ENCODE assay signal across 16 mouse cellular contexts in genomic region chr8:126188741-126189285, GRCm38 (mm10).
A peak's percentile ranks its signal among the peaks of the same experiment; 100 is the strongest.
DNase-seq lines count a peak whose midpoint lies in the region; ATAC-seq and TF ChIP-seq lines count a peak whose summit lies in the region.
"Had no signal": no experiment of that assay in that cellular context is flagged by ENCODE, and none has a peak within 500 bp of the region (broad histone marks: within the 10 kb centered on the region; RNA-seq: fewer than 3 reads in every experiment).

No protein-coding gene starts in this region.

- no peaks in the 10 kb centered on the region for H3K27me3 ChIP-seq in heart, postnatal 0 days (ENCODE audit: control insufficient read depth, insufficient read depth, low read length)
- H3K27me3 ChIP-seq in midbrain, postnatal 0 days (ENCODE audit: insufficient read depth, low read length): no peaks in the 10 kb centered on the region
- H3K27me3 ChIP-seq: embryonic facial prominence, embryonic 12.5 days; limb, embryonic 15.5 days had no signal

- H3K9ac ChIP-seq in heart, postnatal 0 days (replicated peaks; ENCODE audit: low read depth, low read length): no peak overlapping the region
- no peak overlapping the region for H3K9ac ChIP-seq in midbrain, postnatal 0 days (replicated peaks; ENCODE audit: low read length, poor library complexity, severe bottlenecking)
- H3K9ac ChIP-seq: embryonic facial prominence, embryonic 12.5 days; limb, embryonic 15.5 days had no signal

- intact Hi-C loops in heart, postnatal 36 days (cut with DNase I): no loop called here

- TF ChIP-seq EP300 in heart, postnatal 0 days (IDR thresholded peaks at IDR 0.05; ENCODE audit: low read depth): no peak

- no peak overlapping the region for H3K4me3 ChIP-seq in heart, postnatal 0 days (ENCODE audit: low read depth, low read length)
- no peak overlapping the region for H3K4me3 ChIP-seq in midbrain, postnatal 0 days (ENCODE audit: low read depth, low read length)
- H3K4me3 ChIP-seq: embryonic facial prominence, embryonic 12.5 days; limb, embryonic 15.5 days had no signal

- H3K27ac ChIP-seq in heart, postnatal 0 days (ENCODE audit: low read depth): no peak overlapping the region
- H3K27ac ChIP-seq in midbrain, postnatal 0 days (ENCODE audit: low read depth, low read length): no peak overlapping the region
- H3K27ac ChIP-seq: embryonic facial prominence, embryonic 12.5 days; limb, embryonic 15.5 days; stomach, postnatal 0 days had no signal

- no peak for DNase-seq in heart, postnatal 0 days (ENCODE audit: low spot score)
- no peak for DNase-seq in heart, postnatal 36 days
- peak; percentile 15 for DNase-seq in right cerebral cortex, adult 18-20 months
- DNase-seq in right cerebral cortex, postnatal 10 days (ENCODE audit: low spot score in 2 of 2): no peak
- peak; percentile 14 for DNase-seq in induced T-regulatory cell, adult 2 months (ENCODE audit: low read depth)
- no peak for DNase-seq in cerebellum, adult 11-12 months
- no peak for DNase-seq in midbrain, postnatal 0 days (ENCODE audit: low spot score)
- no peak for DNase-seq in adrenal gland, postnatal 4 days (ENCODE audit: low spot score in 2 of 2)
- DNase-seq: cerebellum, adult 9-10 months; gastrocnemius, postnatal 10 days; heart, postnatal 4 days had no signal

- no peak overlapping the region for H3K4me2 ChIP-seq in heart, postnatal 0 days (ENCODE audit: low read depth, low read length)
- no peak overlapping the region for H3K4me2 ChIP-seq in midbrain, postnatal 0 days (ENCODE audit: low read depth, low read length, poor library complexity, severe bottlenecking)
- H3K4me2 ChIP-seq: embryonic facial prominence, embryonic 12.5 days; limb, embryonic 15.5 days had no signal

- H3K36me3 ChIP-seq in heart, postnatal 0 days (replicated peaks; ENCODE audit: control insufficient read depth, insufficient read depth, low read length): no peaks in the 10 kb centered on the region
- H3K36me3 ChIP-seq in midbrain, postnatal 0 days (ENCODE audit: insufficient read depth, low read length): no peaks in the 10 kb centered on the region
- H3K36me3 ChIP-seq: embryonic facial prominence, embryonic 12.5 days; limb, embryonic 15.5 days had no signal

- H3K4me1 ChIP-seq in heart, postnatal 0 days (ENCODE audit: control insufficient read depth, insufficient read depth): no peaks in the 10 kb centered on the region
- no peaks in the 10 kb centered on the region for H3K4me1 ChIP-seq in midbrain, postnatal 0 days (ENCODE audit: insufficient read depth, low read length)
- H3K4me1 ChIP-seq: embryonic facial prominence, embryonic 12.5 days; limb, embryonic 15.5 days had no signal

- no peak for TF ChIP-seq CTCF in heart, postnatal 0 days (IDR thresholded peaks at IDR 0.05; ENCODE audit: low read depth)
- no peak for TF ChIP-seq CTCF in midbrain, postnatal 0 days (IDR thresholded peaks at IDR 0.05)

- ATAC-seq in heart, postnatal 0 days (ENCODE audit: insufficient read depth, low read depth): peak; percentile 20; the same call in 1 of the 2 replicates
- ATAC-seq in midbrain, postnatal 0 days (ENCODE audit: low FRiP score): no peak
- ATAC-seq: forebrain, embryonic 16.5 days; intestine, postnatal 0 days had no signal

- WGBS in heart, postnatal 0 days: 57% methylated on average over 5 of the region's 5 CpGs
- WGBS in midbrain, postnatal 0 days: 44% methylated on average over 5 of the region's 5 CpGs

- H3K9me3 ChIP-seq in heart, postnatal 0 days (replicated peaks; ENCODE audit: control insufficient read depth, low read length): 0 out of 2 replicates have a peak, but pooled peaks cover 7% of the 10 kb centered on the region
- H3K9me3 ChIP-seq in midbrain, postnatal 0 days (ENCODE audit: low read length): no peaks in the 10 kb centered on the region
- H3K9me3 ChIP-seq: limb, embryonic 15.5 days had no signal

Comparison
In these comparisons a context has a peak if more than half of its experiments do, and no peak if none do; other contexts are left out.
1. DNase-seq: peak in right cerebral cortex, adult 18-20 months (single experiment) and induced T-regulatory cell, adult 2 months (single experiment); none in heart, postnatal 0 days (single experiment), heart, postnatal 36 days (0 of 2), right cerebral cortex, postnatal 10 days (0 of 2), cerebellum, adult 11-12 months (single experiment), midbrain, postnatal 0 days (single experiment) and adrenal gland, postnatal 4 days (0 of 2).